Mouse (Mus musculus) midbrain, embryonic 14.5 days (tissue): Measurements from ENCODE around the gene Mthfd1. TPM values are rescaled to one million over a fixed set of nuclear protein-coding genes. Genes with fewer than 3 reads are reported as not detected.

Experiments
- ATAC-seq: fragments of 200-750 bp; cut with Nextera tagmentation; 2 replicates; pipeline ENCODE4 v1.8.0; 2017; ENCODE audit warnings: moderate number of reproducible peaks, moderate library complexity; ENCODE audit not compliant: low FRiP score, low TSS enrichment
- DNase-seq: peaks from one replicate; pipeline ENCODE4 v3.0.0-alpha.2; 2015
- H3K27ac ChIP-seq: fragments of 300-500 bp; sonication (generic); replicated peaks from 2 replicates; pipeline ENCODE4 v1.5.1; 2014; ENCODE audit warnings: mild to moderate bottlenecking, low read depth, low read length, moderate library complexity
- H3K27me3 ChIP-seq: fragments of 300-500 bp; sonication (generic); 2 replicates; pipeline ENCODE4 v1.6.1; 2014; ENCODE audit warnings: low read length, control low read depth, mixed read lengths; ENCODE audit not compliant: control insufficient read depth, insufficient read depth
- H3K36me3 ChIP-seq: fragments of 300-500 bp; sonication (generic); 2 replicates; pipeline ENCODE4 v1.6.1; 2014; ENCODE audit warnings: low read length, control low read depth; ENCODE audit not compliant: control insufficient read depth, insufficient read depth
- H3K4me1 ChIP-seq: fragments of 300-500 bp; sonication (generic); 2 replicates; pipeline ENCODE4 v1.6.1; 2014; ENCODE audit warnings: mild to moderate bottlenecking, antibody characterized with exemption, low read length, control low read depth; ENCODE audit not compliant: control insufficient read depth, insufficient read depth
- H3K4me2 ChIP-seq: fragments of 300-500 bp; sonication (generic); 2 replicates; pipeline ENCODE4 v1.6.1; 2014; ENCODE audit warnings: mild to moderate bottlenecking, low read length, moderate library complexity
- H3K4me3 ChIP-seq: fragments of 300-500 bp; sonication (generic); replicated peaks from 2 replicates; pipeline ENCODE4 v1.5.1; 2014; ENCODE audit warnings: low read depth, low read length
- H3K9ac ChIP-seq: fragments of 300-500 bp; sonication (generic); replicated peaks from 2 replicates; pipeline ENCODE4 v1.6.1; 2014; ENCODE audit warnings: mild to moderate bottlenecking, low read length, moderate library complexity
- H3K9me3 ChIP-seq: fragments of 300-500 bp; sonication (generic); 2 replicates; pipeline ENCODE4 v1.6.1; 2016; ENCODE audit warnings: low read length, control low read depth, mixed read lengths; ENCODE audit not compliant: control insufficient read depth
- WGBS: fragments of 180-500 bp; shearing (Covaris S2); extraction: QIAGEN DNeasy Blood & Tissue Kit; methylation state at CpG from one replicate; pipeline ENCODE4 v1.1.7; 2014; 5-methylcytosine and 5-hydroxymethylcytosine counted together
- polyA plus RNA-seq: library from polyadenylated mRNA; unstranded; fragments of >200 nt; fragmentation: Nextera tagmentation; extraction: Ambion mirVana; gene quantifications from 2 replicates; pipeline ENCODE4 v1.2.1, GENCODE M21; 2014

The Mthfd1 gene
- polyA plus RNA-seq, 1 experiment from 2014 or later = 35.1 TPM

DNA sequence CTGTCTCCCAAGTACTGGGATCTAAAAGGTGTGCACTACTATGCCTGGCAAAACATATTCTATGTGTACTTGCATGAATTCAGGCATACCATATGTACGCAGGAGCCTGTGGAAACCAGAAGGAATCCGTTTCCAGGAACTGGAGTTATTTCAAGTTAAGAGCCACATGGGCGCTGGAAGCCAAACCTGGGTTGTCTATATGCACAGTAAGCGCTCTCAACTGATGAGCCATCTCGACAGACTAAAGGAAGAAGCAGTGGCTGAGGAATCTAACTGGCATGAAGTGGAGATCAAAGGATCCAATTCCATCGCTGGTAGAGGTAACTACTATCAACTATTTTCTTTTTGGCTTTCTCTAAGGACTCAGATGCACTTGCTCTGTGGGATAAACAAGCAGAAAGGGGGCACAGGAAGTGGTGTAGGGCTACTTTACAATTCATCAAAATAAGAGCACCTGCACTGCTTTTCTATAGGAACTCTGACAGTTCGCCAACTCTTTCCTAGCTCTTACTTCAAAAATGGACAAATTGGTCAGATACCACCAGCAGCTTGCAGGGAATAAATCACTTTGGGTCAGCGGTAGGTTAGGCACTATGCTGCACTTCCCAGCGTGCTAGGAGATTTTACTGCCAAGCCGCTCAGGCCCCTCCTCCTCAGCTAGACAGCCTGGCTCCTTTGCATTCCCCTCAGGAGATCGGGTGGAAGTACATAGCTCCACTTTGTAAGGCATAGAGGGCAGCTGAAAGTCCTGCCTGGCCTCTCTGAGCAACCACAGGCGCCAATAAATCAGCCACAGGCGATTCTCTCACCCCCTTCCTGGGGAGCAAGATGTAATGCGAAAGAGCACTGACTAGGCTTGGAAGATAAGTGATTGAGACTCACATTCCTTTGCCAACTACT, 112.2 kb downstream of the Mthfd1 start:
- Histone ChIP-seq H3K27me3 (no peaks in the 10 kb centered on the region), H3K9me3 (no peaks in the 10 kb centered on the region), H3K4me1 (peaks cover 24% of the 10 kb centered on the region), H3K4me2 (peak overlapping the region; percentile 88), H3K27ac (no peak overlapping the region), H3K36me3 (no peaks in the 10 kb centered on the region), H3K9ac (no peak overlapping the region), H3K4me3 (no peak overlapping the region)
- no peak for ATAC-seq
- DNase-seq = peak; percentile 47
- 27% methylated on average over 14 of the region's 14 CpGs for WGBS

DNA sequence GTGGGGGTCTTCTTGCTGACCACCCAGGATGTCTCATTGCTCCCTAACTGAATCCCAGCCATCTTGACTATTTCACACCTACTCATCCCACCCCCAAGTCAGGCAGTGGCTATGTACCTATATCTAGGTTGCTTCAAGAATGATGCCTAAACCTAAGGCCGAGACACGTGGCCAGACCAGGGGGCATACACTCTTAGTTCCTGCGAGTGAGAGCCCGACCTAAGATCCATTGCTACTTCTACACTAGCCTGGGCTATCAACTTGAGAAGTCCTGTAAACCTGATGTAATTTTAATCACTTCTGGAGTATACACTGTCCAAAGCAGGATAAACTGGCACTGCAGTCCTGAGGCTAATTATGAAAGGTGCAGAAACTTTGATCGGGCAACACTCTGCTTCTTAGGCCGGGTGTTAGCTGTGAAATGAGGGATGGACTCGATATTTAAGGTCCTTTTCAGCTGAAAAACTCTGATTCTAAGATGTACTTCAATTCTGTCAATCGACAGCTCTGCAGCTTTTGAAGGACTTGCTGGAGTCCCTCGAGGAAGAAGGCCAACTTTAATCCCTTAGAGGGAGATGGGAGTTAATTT, 113.2 kb downstream of the Mthfd1 start:
- Histone ChIP-seq H3K9ac (peak overlapping the region; percentile 99), H3K27me3 (no peaks in the 10 kb centered on the region), H3K9me3 (no peaks in the 10 kb centered on the region), H3K36me3 (no peaks in the 10 kb centered on the region), H3K4me1 (peaks cover 24% of the 10 kb centered on the region), H3K4me2 (peak overlapping the region; percentile 88), H3K4me3 (peak overlapping the region; percentile 92), H3K27ac (peak overlapping the region; percentile 98)
- ATAC-seq (no peak), DNase-seq (no peak)
- 8% methylated on average over 9 of the region's 9 CpGs for WGBS

DNA sequence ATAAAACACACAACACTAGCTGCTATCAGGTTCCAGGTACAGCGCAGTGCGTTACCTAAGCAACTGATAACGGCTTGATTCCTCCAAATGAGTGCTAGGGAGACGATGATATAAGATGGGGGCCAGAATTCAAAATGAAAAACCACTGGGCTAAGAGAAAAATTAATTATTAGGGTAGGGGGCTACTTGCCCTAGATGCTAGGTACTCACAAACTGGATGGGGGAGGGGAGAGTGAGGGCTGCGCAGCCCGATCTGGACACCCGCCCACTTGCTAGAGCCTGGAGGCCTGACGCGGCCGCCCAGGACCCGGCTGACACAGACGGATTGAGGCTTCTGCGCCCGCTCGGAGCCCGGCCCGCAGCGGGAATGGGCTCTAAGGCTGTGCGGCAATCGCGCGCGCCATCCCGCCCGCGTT, 113.7 kb downstream of the Mthfd1 start:
- Histone ChIP-seq H3K9me3 (no peaks in the 10 kb centered on the region), H3K4me1 (peaks cover 24% of the 10 kb centered on the region), H3K4me2 (peak overlapping the region; percentile 88), H3K27ac (peak overlapping the region; percentile 98), H3K36me3 (no peaks in the 10 kb centered on the region), H3K9ac (peak overlapping the region; percentile 99), H3K27me3 (no peaks in the 10 kb centered on the region), H3K4me3 (peak overlapping the region; percentile 92)
- peak; percentile 83 for DNase-seq
- peak; percentile 46 for ATAC-seq
- whole genome bisulfite sequencing = under 1% methylated on average over 26 of the region's 26 CpGs

Other genes starting within 250 kb of the Mthfd1 start
- 0.26 and 0.34 TPM in 2 replicates for gene Esr2, start 78.0 kb upstream of the Mthfd1 start, polyA plus RNA-seq
- gene Tex21, start 8.6 kb upstream of the Mthfd1 start, polyA plus RNA-seq = not detected in 2 replicates
- 8.7 and 8.8 TPM in 2 replicates for gene Akap5, start 69.6 kb downstream of the Mthfd1 start, polyA plus RNA-seq
- 17.0 and 18.2 TPM in 2 replicates for gene Zbtb25, start 114.3 kb downstream of the Mthfd1 start, polyA plus RNA-seq
- 3.2 and 4.2 TPM in 2 replicates for gene Zbtb1, start 115.0 kb downstream of the Mthfd1 start, polyA plus RNA-seq
- 5.1 and 5.3 TPM in 2 replicates for gene Hspa2, start 148.9 kb downstream of the Mthfd1 start, polyA plus RNA-seq
- 0.34 and 0.50 TPM in 2 replicates for gene Ppp1r36, start 162.2 kb downstream of the Mthfd1 start, polyA plus RNA-seq